Mouse (Mus musculus) ES-Bruce4 (cell line): ENCODE measurements at regions not wholly inside any gene's neighbourhood (a gene's known extent, or its start where the extent isn't known, plus 50 kb on each side); places are given as distances from the start of the nearest gene placed in this dataset.

Source experiments
- H3K27ac ChIP-seq: 2 replicates; pipeline ENCODE4 v1.5.1; 2012; ENCODE audit warnings: low read length, inconsistent platforms; ENCODE audit not compliant: insufficient read depth
- H3K27me3 ChIP-seq: 2 replicates; pipeline ENCODE4 v1.6.1; 2012; ENCODE audit warnings: mild to moderate bottlenecking, low read length, inconsistent platforms; ENCODE audit not compliant: control insufficient read depth, poor library complexity, insufficient read depth, severe bottlenecking
- H3K36me3 ChIP-seq: 2 replicates; pipeline ENCODE4 v1.6.1; 2012; ENCODE audit warnings: inconsistent platforms, mild to moderate bottlenecking, low read length, moderate library complexity; ENCODE audit not compliant: control insufficient read depth, poor library complexity, insufficient read depth, severe bottlenecking
- H3K4me1 ChIP-seq: one replicate; pipeline ENCODE4 v1.8.1; 2011; ENCODE audit warnings: low read length; ENCODE audit not compliant: control insufficient read depth, insufficient read depth
- H3K4me3 ChIP-seq: 2 replicates; pipeline ENCODE4 v1.5.1; 2011; ENCODE audit warnings: low read depth, mild to moderate bottlenecking, low read length
- H3K9ac ChIP-seq: 2 replicates; pipeline ENCODE4 v1.6.1; 2012; ENCODE audit warnings: low read depth, mild to moderate bottlenecking, inconsistent platforms; ENCODE audit not compliant: poor library complexity, severe bottlenecking
- H3K9me3 ChIP-seq: replicated peaks from 2 replicates; pipeline ENCODE4 v1.6.1; 2012; ENCODE audit warnings: mild to moderate bottlenecking, low read length, inconsistent platforms; ENCODE audit not compliant: control insufficient read depth, poor library complexity, insufficient read depth, severe bottlenecking
- CTCF ChIP-seq: IDR thresholded peaks from one replicate; pipeline ENCODE4 v1.8.1; 2011; ENCODE audit warnings: low read depth, low read length
- EP300 ChIP-seq: IDR thresholded peaks from 2 replicates; pipeline ENCODE4 v1.6.1; 2011; ENCODE audit warnings: low read depth, low read length; ENCODE audit not compliant: insufficient read depth
- POLR2A ChIP-seq: IDR thresholded peaks from one replicate; pipeline ENCODE4 v1.8.1; 2011; ENCODE audit warnings: low read length; ENCODE audit not compliant: insufficient read depth

DNA sequence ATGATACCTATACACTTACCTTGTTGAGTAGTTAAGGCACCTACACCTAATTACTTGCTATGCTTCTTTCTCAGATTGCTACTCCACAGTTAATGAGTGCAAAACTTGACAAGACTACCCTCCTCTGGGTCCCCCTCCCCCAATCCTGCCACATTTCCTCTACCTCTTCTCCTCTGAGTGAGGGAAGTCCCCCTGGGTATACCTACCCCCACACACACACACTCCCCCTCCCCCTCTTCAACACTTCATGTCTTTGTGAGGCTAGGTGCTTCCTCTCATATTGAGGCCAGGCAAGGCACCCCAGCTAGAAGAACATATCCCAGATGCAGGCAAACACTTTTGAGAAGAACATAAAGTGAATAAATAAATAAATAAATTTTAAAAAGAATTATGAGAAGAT lies 90.3 kb upstream of the Ube2e3 start:
- Histone ChIP-seq H3K27ac (no peak overlapping the region), H3K9ac (no peak overlapping the region), H3K9me3 (no peaks in the 10 kb centered on the region), H3K4me1 (no peaks in the 10 kb centered on the region), H3K27me3 (no peaks in the 10 kb centered on the region), H3K36me3 (no peaks in the 10 kb centered on the region), H3K4me3 (no peak overlapping the region)
- TF ChIP-seq EP300 = no peak
- TF ChIP-seq POLR2A = no peak
- TF ChIP-seq CTCF = no peak

DNA sequence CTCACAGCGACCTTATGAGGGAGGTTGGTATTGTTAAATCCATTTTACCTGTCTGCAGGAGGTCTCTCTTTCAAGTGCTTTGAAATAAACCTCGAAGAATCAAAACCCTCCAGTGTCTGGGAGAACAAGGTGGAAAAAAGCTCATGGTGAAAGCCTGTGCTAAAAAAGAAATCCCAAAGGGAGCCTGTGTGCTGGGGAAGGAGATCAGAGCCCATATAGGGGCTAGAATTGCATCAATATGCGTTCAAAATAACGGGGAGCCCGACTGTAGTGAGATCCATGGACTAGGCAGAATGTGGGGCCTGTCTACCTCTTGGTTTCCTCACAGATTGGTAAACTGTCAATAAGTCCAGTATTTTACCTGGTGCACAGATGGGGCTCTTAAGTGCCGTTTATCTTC lies 113.6 kb upstream of the Ube2e3 start:
- H3K4me1 ChIP-seq = no peaks in the 10 kb centered on the region
- H3K4me3 ChIP-seq = no peak overlapping the region
- TF ChIP-seq CTCF (no peak), POLR2A (no peak), EP300 (no peak)
- H3K9me3 ChIP-seq = no peaks in the 10 kb centered on the region
- no peaks in the 10 kb centered on the region for H3K36me3 ChIP-seq
- no peaks in the 10 kb centered on the region for H3K27me3 ChIP-seq
- H3K9ac ChIP-seq = no peak overlapping the region
- no peak overlapping the region for H3K27ac ChIP-seq

DNA sequence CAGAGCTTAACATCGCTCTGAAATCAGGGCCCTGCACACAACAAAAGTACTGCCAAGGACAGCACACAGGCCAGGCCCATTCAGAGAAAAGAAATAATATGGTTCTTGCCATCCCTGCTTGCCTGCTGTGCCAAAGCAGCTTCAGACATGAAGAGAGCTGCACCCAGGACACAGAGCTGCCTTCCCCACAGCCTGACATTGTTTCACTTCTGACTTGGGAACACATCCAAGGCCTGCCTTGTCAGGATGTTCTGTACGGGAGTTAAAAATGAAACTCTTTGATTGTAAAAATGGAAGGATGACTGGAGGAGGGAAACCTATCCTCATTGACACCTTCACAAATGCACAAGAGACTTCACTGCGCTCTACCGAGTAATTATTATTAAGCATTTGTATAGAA lies 114.0 kb upstream of the Ube2e3 start:
- no peak overlapping the region for H3K4me3 ChIP-seq
- TF ChIP-seq EP300 = no peak
- TF ChIP-seq POLR2A = no peak
- no peak for TF ChIP-seq CTCF
- no peaks in the 10 kb centered on the region for H3K9me3 ChIP-seq
- no peaks in the 10 kb centered on the region for H3K4me1 ChIP-seq
- H3K9ac ChIP-seq = no peak overlapping the region
- H3K27ac ChIP-seq = no peak overlapping the region
- H3K36me3 ChIP-seq = no peaks in the 10 kb centered on the region
- no peaks in the 10 kb centered on the region for H3K27me3 ChIP-seq

DNA sequence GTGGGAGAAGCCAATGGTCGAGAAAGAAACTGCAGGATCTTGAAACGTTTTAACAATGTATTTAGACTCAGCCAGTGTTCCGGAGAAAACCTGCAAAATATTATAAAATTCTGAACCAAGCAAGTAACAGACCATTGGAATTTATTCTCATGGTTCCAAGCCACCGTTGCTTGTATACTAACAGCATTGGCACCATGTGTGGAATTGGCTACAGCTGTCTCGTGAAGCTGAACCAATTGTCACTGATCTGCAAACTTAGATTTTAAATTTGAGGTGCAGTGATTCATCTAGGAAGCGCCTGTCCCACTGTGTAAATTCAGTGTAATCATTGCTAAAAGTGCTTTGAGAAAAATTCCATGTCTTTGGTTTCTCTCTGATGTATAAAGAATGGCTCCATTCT lies 137.8 kb upstream of the Ube2e3 start:
- H3K4me1 ChIP-seq = no peaks in the 10 kb centered on the region

DNA sequence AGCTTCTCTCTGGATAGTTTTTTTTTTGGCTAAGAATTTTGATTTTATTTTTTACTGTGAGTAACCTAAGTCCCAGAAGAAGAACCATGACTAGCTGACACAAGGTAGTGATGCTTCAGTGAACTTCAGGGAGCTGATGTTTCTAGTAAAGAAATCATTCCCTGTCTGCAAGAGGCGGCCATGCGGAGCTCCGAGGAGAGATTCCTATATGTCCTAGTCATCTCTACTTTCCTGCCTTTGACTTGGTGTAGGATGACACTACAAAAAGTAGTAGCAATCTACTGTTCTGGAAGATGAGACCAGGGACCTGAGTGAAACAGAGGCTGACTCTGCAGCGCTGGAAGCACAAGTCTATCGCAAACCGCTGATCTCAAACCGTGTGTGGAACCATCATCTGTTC lies 141.9 kb upstream of the Ube2e3 start:
- Histone ChIP-seq H3K9ac (no peak overlapping the region), H3K9me3 (no peaks in the 10 kb centered on the region), H3K36me3 (no peaks in the 10 kb centered on the region), H3K27me3 (no peaks in the 10 kb centered on the region), H3K4me1 (no peaks in the 10 kb centered on the region), H3K4me3 (no peak overlapping the region), H3K27ac (no peak overlapping the region)
- no peak for TF ChIP-seq POLR2A
- no peak for TF ChIP-seq CTCF
- no peak for TF ChIP-seq EP300

More for the DNA sequence above, 137.8 kb upstream of the Ube2e3 start:
- Histone ChIP-seq H3K27me3 (no peaks in the 10 kb centered on the region), H3K36me3 (no peaks in the 10 kb centered on the region), H3K27ac (no peak overlapping the region), H3K4me3 (no peak overlapping the region), H3K9me3 (no peaks in the 10 kb centered on the region), H3K9ac (no peak overlapping the region)
- TF ChIP-seq CTCF (no peak), EP300 (no peak), POLR2A (no peak)

DNA sequence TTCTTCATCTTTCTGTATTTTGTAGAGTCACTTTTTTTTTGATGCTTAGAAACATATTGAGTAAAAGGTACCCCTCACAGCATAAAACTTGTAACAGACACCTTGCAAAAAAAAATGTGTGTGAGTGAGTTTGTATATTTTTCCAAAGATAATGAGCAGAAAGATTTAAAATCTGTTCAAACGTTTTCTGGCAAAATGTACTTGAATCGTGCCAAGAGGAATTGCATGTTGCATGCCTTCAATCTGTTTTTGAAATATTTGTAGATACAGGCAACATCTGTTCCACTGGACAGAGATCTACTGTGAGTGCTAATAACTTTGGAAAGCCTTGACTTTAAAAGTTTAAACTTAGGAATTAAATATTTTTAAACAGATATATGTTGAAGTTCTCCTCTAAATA lies 143.5 kb upstream of the Ube2e3 start:
- Histone ChIP-seq H3K36me3 (no peaks in the 10 kb centered on the region), H3K9ac (no peak overlapping the region), H3K27me3 (no peaks in the 10 kb centered on the region), H3K9me3 (no peaks in the 10 kb centered on the region; the same call in 1 of the 2 replicates), H3K27ac (no peak overlapping the region), H3K4me1 (no peaks in the 10 kb centered on the region), H3K4me3 (no peak overlapping the region)
- TF ChIP-seq EP300 = no peak
- no peak for TF ChIP-seq CTCF
- TF ChIP-seq POLR2A = no peak
